Mouse (Mus musculus): ENCODE measurements around the gene Esrrg. TPM values are rescaled to one million over a fixed set of nuclear protein-coding genes. Genes with fewer than 3 reads are reported as not detected.

Gene Esrrg
- polyA plus RNA-seq, 1 experiment from 2014 or later = 10.7 TPM

DNA sequence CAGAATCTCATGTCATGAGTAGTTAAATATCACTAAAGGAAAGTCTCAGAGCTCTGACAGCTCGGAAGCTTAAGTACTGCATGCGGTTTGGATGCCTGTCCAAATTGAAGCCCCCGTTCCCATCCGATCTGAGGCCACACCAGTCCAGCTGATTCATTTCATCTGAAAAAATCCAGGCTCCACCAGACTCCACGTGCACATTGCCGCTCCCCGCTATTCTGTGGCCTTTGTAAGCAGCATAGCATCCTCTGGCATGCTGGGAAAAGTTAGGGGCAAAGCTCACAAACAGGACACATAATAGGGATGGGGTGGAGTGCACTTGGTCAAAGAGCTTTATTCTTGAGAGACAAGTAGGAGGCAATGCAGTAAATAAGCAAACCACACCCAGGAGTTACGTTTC lies 133.5 kb downstream of the Esrrg start:
- H3K9ac ChIP-seq (ENCODE audit: low read length) = no peak overlapping the region
- 50% methylated on average over 8 of the region's 8 CpGs for WGBS
- H3K4me1 ChIP-seq (ENCODE audit: control insufficient read depth, insufficient read depth, low read length) = 0 out of 2 replicates have a peak, but pooled peaks cover 3% of the 10 kb centered on the region
- H3K4me3 ChIP-seq (replicated peaks; ENCODE audit: low read length) = no peak overlapping the region
- H3K27me3 ChIP-seq (ENCODE audit: control insufficient read depth, insufficient read depth, low read length) = no peaks in the 10 kb centered on the region
- no peak overlapping the region for H3K27ac ChIP-seq (ENCODE audit: low read length)
- H3K36me3 ChIP-seq (ENCODE audit: control insufficient read depth, insufficient read depth, low read length) = no peaks in the 10 kb centered on the region
- no peak overlapping the region for H3K4me2 ChIP-seq (ENCODE audit: low read depth, low read length)
- ATAC-seq (ENCODE audit: insufficient read depth, low FRiP score) = no peak
- H3K9me3 ChIP-seq (replicated peaks; ENCODE audit: control insufficient read depth, low read length) = peaks cover 4% of the 10 kb centered on the region; the same call in 1 of the 2 replicates

DNA sequence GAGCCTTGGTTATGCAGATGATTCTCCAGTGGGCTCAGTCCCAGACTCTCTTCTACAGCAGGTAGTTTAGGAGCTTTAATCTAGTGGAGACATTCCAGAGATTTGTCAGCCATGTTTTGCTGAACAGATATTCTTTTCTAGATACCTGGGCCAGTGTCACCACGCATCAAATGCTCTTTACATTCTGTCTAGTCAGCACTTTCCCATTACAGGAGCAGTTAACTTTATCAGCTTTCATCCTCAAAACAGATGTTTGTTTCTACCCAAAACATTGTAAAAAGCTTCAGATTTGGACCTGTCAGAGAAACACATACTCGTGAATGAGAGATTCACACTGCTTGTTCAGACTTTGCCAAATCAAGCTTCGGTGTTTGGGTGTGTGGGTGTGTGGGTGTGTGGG lies 140.7 kb downstream of the Esrrg start:
- Histone ChIP-seq H3K27me3 (ENCODE audit: control insufficient read depth, insufficient read depth, low read length) (no peaks in the 10 kb centered on the region), H3K4me2 (ENCODE audit: low read depth, low read length) (no peak overlapping the region), H3K27ac (ENCODE audit: low read length) (no peak overlapping the region), H3K4me3 (replicated peaks; ENCODE audit: low read length) (no peak overlapping the region), H3K4me1 (ENCODE audit: control insufficient read depth, insufficient read depth, low read length) (no peaks in the 10 kb centered on the region), H3K9me3 (replicated peaks; ENCODE audit: control insufficient read depth, low read length) (peaks cover 4% of the 10 kb centered on the region; the same call in 1 of the 2 replicates), H3K36me3 (ENCODE audit: control insufficient read depth, insufficient read depth, low read length) (no peaks in the 10 kb centered on the region), H3K9ac (ENCODE audit: low read length) (no peak overlapping the region)
- ATAC-seq (ENCODE audit: insufficient read depth, low FRiP score) = no peak
- WGBS = 80% methylated on average over 3 of the region's 3 CpGs

GRCm38 (mm10) chr1:187749931-187750330 lies 141.3 kb downstream of the Esrrg start:
- no peak for ATAC-seq (ENCODE audit: insufficient read depth, low FRiP score)
- Histone ChIP-seq H3K9ac (ENCODE audit: low read length) (no peak overlapping the region), H3K9me3 (replicated peaks; ENCODE audit: control insufficient read depth, low read length) (peaks cover 4% of the 10 kb centered on the region; the same call in 1 of the 2 replicates), H3K27ac (ENCODE audit: low read length) (no peak overlapping the region), H3K4me2 (ENCODE audit: low read depth, low read length) (no peak overlapping the region), H3K4me3 (replicated peaks; ENCODE audit: low read length) (no peak overlapping the region), H3K4me1 (ENCODE audit: control insufficient read depth, insufficient read depth, low read length) (no peaks in the 10 kb centered on the region), H3K36me3 (ENCODE audit: control insufficient read depth, insufficient read depth, low read length) (no peaks in the 10 kb centered on the region), H3K27me3 (ENCODE audit: control insufficient read depth, insufficient read depth, low read length) (no peaks in the 10 kb centered on the region)
- WGBS = 57% methylated on average over 5 of the region's 5 CpGs

DNA sequence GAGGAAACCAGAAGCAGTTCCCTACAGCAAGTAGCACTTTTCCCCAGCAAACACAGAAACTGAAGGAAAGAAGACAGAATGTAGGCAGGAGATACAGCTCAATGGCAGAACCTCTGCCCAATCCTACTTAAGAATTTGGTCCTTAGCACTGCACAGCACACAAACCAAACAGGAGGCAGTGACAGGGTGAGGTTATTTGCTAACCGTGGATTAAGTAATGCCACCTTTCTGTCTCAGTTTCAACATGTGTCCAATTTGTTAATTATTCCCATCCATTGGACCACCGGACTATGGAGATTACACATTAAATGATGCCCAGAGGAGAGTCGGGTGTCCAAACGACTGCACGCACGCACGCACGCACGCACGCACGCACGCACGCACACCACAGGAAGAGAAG lies 146.9 kb downstream of the Esrrg start:
- no peak for ATAC-seq (ENCODE audit: insufficient read depth, low FRiP score)
- no peaks in the 10 kb centered on the region for H3K9me3 ChIP-seq (replicated peaks; ENCODE audit: control insufficient read depth, low read length)
- H3K9ac ChIP-seq (ENCODE audit: low read length) = no peak overlapping the region
- 90% methylated on average over 13 of the region's 13 CpGs for WGBS
- no peak overlapping the region for H3K27ac ChIP-seq (ENCODE audit: low read length)
- no peak overlapping the region for H3K4me2 ChIP-seq (ENCODE audit: low read depth, low read length)
- no peaks in the 10 kb centered on the region for H3K4me1 ChIP-seq (ENCODE audit: control insufficient read depth, insufficient read depth, low read length)
- H3K27me3 ChIP-seq (ENCODE audit: control insufficient read depth, insufficient read depth, low read length) = no peaks in the 10 kb centered on the region
- H3K36me3 ChIP-seq (ENCODE audit: control insufficient read depth, insufficient read depth, low read length) = no peaks in the 10 kb centered on the region
- H3K4me3 ChIP-seq (replicated peaks; ENCODE audit: low read length) = no peak overlapping the region

DNA sequence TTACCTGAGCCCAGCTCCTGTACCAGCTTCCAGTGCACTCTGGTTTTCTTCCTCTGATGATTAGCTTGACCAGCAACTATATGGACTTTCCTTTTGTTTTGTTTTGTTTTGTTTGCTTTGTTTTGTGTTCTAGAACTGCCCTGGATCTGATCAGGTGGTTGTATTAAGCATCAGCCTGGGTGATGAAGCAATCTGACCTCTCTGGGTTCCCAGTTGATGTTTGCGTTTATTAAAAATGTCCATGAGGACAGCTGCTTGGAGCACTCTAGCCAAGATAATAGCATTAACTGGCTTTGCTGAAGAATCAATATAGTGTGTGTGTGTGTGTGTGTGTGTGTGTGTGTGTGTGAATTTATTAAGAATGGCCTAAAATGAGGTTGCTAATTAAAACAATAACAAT lies 149.4 kb downstream of the Esrrg start:
- H3K27me3 ChIP-seq (ENCODE audit: control insufficient read depth, insufficient read depth, low read length) = no peaks in the 10 kb centered on the region
- no peak overlapping the region for H3K4me3 ChIP-seq (replicated peaks; ENCODE audit: low read length)
- ATAC-seq (ENCODE audit: insufficient read depth, low FRiP score) = no peak
- H3K9ac ChIP-seq (ENCODE audit: low read length) = no peak overlapping the region
- no peak overlapping the region for H3K4me2 ChIP-seq (ENCODE audit: low read depth, low read length)
- no peaks in the 10 kb centered on the region for H3K4me1 ChIP-seq (ENCODE audit: control insufficient read depth, insufficient read depth, low read length)
- H3K27ac ChIP-seq (ENCODE audit: low read length) = no peak overlapping the region
- H3K36me3 ChIP-seq (ENCODE audit: control insufficient read depth, insufficient read depth, low read length) = no peaks in the 10 kb centered on the region
- 63% methylated on average over 1 of the region's 1 CpGs for WGBS
- H3K9me3 ChIP-seq (replicated peaks; ENCODE audit: control insufficient read depth, low read length) = no peaks in the 10 kb centered on the region

GRCm38 (mm10) chr1:187758546-187758945 lies 150.0 kb downstream of the Esrrg start:
- Histone ChIP-seq H3K27me3 (ENCODE audit: control insufficient read depth, insufficient read depth, low read length) (no peaks in the 10 kb centered on the region), H3K4me1 (ENCODE audit: control insufficient read depth, insufficient read depth, low read length) (no peaks in the 10 kb centered on the region), H3K4me2 (ENCODE audit: low read depth, low read length) (no peak overlapping the region), H3K9me3 (replicated peaks; ENCODE audit: control insufficient read depth, low read length) (no peaks in the 10 kb centered on the region), H3K9ac (ENCODE audit: low read length) (no peak overlapping the region), H3K36me3 (ENCODE audit: control insufficient read depth, insufficient read depth, low read length) (no peaks in the 10 kb centered on the region), H3K27ac (ENCODE audit: low read length) (no peak overlapping the region), H3K4me3 (replicated peaks; ENCODE audit: low read length) (no peak overlapping the region)
- no peak for ATAC-seq (ENCODE audit: insufficient read depth, low FRiP score)
- 62% methylated on average over 3 of the region's 3 CpGs for WGBS

- no peak overlapping the region for H3K4me3 ChIP-seq (replicated peaks; ENCODE audit: low read length)
- no peak overlapping the region for H3K27ac ChIP-seq (ENCODE audit: low read length)
- no peak for ATAC-seq (ENCODE audit: insufficient read depth, low FRiP score)
- no peaks in the 10 kb centered on the region for H3K36me3 ChIP-seq (ENCODE audit: control insufficient read depth, insufficient read depth, low read length)
- no peaks in the 10 kb centered on the region for H3K27me3 ChIP-seq (ENCODE audit: control insufficient read depth, insufficient read depth, low read length)
- no peaks in the 10 kb centered on the region for H3K4me1 ChIP-seq (ENCODE audit: control insufficient read depth, insufficient read depth, low read length)
- WGBS = 69% methylated on average over 3 of the region's 3 CpGs
- H3K9ac ChIP-seq (ENCODE audit: low read length) = no peak overlapping the region
- no peaks in the 10 kb centered on the region for H3K9me3 ChIP-seq (replicated peaks; ENCODE audit: control insufficient read depth, low read length)
- H3K4me2 ChIP-seq (ENCODE audit: low read depth, low read length) = no peak overlapping the region
Observed at GRCm38 (mm10) chr1:187759536-187759935, 150.9 kb downstream of the Esrrg start.

DNA sequence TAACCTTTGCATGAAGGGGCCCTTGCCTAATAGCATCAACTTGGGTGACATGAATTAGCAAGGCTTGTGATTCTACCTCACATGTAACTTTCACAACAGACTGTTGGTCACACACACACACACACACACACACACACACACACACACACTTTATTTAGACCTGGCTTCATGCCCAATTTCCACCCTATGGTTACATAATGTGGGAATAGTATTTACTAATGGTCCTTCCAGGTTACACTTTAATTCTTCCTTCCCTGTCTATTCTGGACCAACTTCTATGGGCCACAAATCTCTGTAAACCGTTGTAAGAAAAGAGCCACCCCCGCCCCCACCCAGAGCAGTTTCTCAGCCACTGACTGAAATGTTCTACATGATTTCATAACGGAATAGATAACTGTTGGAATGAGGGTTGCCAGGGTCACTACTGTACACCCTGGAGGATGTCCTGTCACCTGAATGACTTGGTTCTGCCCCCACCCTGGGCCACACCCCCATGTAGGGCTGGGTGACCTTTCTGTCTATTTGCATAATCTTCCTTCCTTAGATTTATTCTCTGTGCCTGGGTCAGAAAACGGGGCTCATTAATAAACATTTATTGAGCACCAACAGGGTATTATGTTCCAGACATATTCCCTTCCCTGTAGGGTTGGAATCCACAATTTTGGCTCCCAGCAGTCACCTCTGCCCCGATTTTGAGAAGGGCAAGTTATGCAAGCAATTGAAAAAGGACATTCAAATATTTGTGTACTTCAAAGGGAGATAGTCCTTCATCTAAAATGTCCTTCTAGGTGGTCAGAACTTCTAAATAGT lies 154.3 kb downstream of the Esrrg start:
- WGBS = 56% methylated on average over 5 of the region's 5 CpGs
- Histone ChIP-seq H3K27me3 (ENCODE audit: control insufficient read depth, insufficient read depth, low read length) (no peaks in the 10 kb centered on the region), H3K9me3 (replicated peaks; ENCODE audit: control insufficient read depth, low read length) (no peaks in the 10 kb centered on the region), H3K4me1 (ENCODE audit: control insufficient read depth, insufficient read depth, low read length) (no peaks in the 10 kb centered on the region), H3K9ac (ENCODE audit: low read length) (no peak overlapping the region), H3K4me2 (ENCODE audit: low read depth, low read length) (no peak overlapping the region), H3K4me3 (replicated peaks; ENCODE audit: low read length) (no peak overlapping the region), H3K27ac (ENCODE audit: low read length) (no peak overlapping the region), H3K36me3 (ENCODE audit: control insufficient read depth, insufficient read depth, low read length) (no peaks in the 10 kb centered on the region)
- ATAC-seq (ENCODE audit: insufficient read depth, low FRiP score) = no peak

- Histone ChIP-seq H3K9me3 (replicated peaks; ENCODE audit: control insufficient read depth, low read length) (no peaks in the 10 kb centered on the region), H3K36me3 (ENCODE audit: control insufficient read depth, insufficient read depth, low read length) (no peaks in the 10 kb centered on the region), H3K4me2 (ENCODE audit: low read depth, low read length) (no peak overlapping the region), H3K4me3 (replicated peaks; ENCODE audit: low read length) (no peak overlapping the region), H3K27me3 (ENCODE audit: control insufficient read depth, insufficient read depth, low read length) (no peaks in the 10 kb centered on the region), H3K27ac (ENCODE audit: low read length) (no peak overlapping the region), H3K4me1 (ENCODE audit: control insufficient read depth, insufficient read depth, low read length) (no peaks in the 10 kb centered on the region), H3K9ac (ENCODE audit: low read length) (no peak overlapping the region)
- ATAC-seq (ENCODE audit: insufficient read depth, low FRiP score) = no peak
- WGBS = 71% methylated on average over 4 of the region's 4 CpGs
Observed at GRCm38 (mm10) chr1:187763451-187763755, 154.8 kb downstream of the Esrrg start.

Data from stomach, embryonic 16.5 days (tissue).